Mouse (Mus musculus) spleen, adult 2 months (tissue): ENCODE results near the gene Chn2. TPM values are rescaled to one million over a fixed set of nuclear protein-coding genes. Genes with fewer than 3 reads are reported as not detected.

Source experiments
- DNase-seq, 2 experiments: peaks; one replicate each; pipeline versions ENCODE4 v3.0.0 to v3.0.0-alpha.2; 2012 to 2021; ENCODE audit warnings: low spot score in 2 of 2, low read depth in 1 of 2
- H3K27ac ChIP-seq: fragments of 200-500 bp; 2 replicates; pipeline ENCODE4 v1.5.1; 2012; ENCODE audit warnings: low read length, inconsistent platforms; ENCODE audit not compliant: insufficient read depth
- H3K27me3 ChIP-seq: fragments of 200-500 bp; 2 replicates; pipeline ENCODE4 v1.6.1; 2012; ENCODE audit warnings: mild to moderate bottlenecking, moderate library complexity, low read length, inconsistent platforms; ENCODE audit not compliant: control insufficient read depth, insufficient read depth
- H3K36me3 ChIP-seq: fragments of 200-500 bp; 2 replicates; pipeline ENCODE4 v1.6.1; 2012; ENCODE audit warnings: mild to moderate bottlenecking, low read length, inconsistent platforms; ENCODE audit not compliant: control insufficient read depth, insufficient read depth
- H3K4me1 ChIP-seq: fragments of 200-500 bp; 2 replicates; pipeline ENCODE4 v1.6.1; 2011; ENCODE audit warnings: inconsistent platforms; ENCODE audit not compliant: control insufficient read depth, insufficient read depth, insufficient read length
- H3K4me3 ChIP-seq: fragments of 200-500 bp; 2 replicates; pipeline ENCODE4 v1.5.1; 2011; ENCODE audit warnings: mild to moderate bottlenecking, inconsistent platforms; ENCODE audit not compliant: insufficient read depth, insufficient read length; ENCODE audit errors: extremely low read depth
- CTCF ChIP-seq: fragments of 200-500 bp; IDR thresholded peaks from 2 replicates; pipeline ENCODE4 v1.5.1; 2011; ENCODE audit warnings: mild to moderate bottlenecking, inconsistent platforms; ENCODE audit not compliant: insufficient read depth, insufficient read length, insufficient replicate concordance; ENCODE audit errors: extremely low read depth
- POLR2A ChIP-seq: fragments of 200-500 bp; IDR thresholded peaks from 2 replicates; pipeline ENCODE4 v1.6.1; 2011; ENCODE audit warnings: low read depth, low read length, inconsistent platforms
- WGBS: fragments of 180-500 bp; shearing (Covaris S2); methylation state at CpG from one replicate; pipeline ENCODE4 v1.1.7; 2018; 5-methylcytosine and 5-hydroxymethylcytosine counted together
- polyA plus RNA-seq: library from polyadenylated mRNA; depleted of rRNA; stranded (reverse); fragments of >200 nt; gene quantifications from 2 replicates; pipeline ENCODE4 v1.2.3, GENCODE M21; 2012

Chn2 gene
- polyA plus RNA-seq, 1 experiment, result 8.4 TPM

DNA sequence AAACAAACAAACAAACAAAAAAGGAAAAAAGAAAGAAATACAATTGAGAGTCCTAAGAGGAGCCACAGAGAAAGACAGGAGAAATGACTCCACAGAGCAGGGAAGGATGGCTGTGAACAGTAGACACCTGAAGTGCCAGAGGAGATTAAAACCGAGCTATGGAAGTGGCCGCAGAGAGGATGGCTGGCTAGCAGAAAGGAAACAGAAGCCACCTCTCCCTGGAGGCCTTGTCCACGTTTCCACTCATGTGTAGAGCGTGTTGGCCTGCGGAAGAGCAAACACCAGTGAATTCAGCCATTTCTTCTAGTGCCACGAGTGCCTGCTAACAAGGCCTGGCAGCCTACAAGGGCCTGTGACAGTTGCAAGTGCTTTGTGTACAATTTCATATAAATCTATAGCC lies 75.1 kb downstream of the Chn2 start:
- no peak for DNase-seq
- Histone ChIP-seq H3K4me1 (peaks cover 16% of the 10 kb centered on the region; the same call in 1 of the 2 replicates), H3K27ac (no peak overlapping the region), H3K4me3 (no peak overlapping the region), H3K27me3 (no peaks in the 10 kb centered on the region), H3K36me3 (no peaks in the 10 kb centered on the region)
- 80% methylated on average over 6 of the region's 6 CpGs for WGBS
- TF ChIP-seq CTCF (no peak), POLR2A (no peak)

DNA sequence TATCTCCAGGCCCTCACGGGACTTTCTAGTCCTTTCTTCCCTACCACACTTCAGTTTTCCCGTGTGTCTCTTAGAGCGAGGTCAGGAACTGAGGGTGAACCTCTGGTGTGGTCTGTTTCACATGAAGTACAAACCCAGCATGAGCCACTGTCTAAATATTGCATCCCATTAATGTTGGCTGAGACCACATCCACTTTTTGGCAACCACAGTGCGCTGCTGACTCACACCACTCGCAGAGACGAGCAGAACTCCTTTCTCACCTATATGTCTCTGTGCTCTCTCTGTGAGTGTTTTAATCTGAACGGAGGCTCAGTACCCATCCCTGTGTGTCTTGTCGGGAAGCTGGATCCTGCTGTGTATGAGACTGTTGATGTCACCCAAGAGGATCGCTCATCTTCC lies 76.9 kb downstream of the Chn2 start:
- H3K36me3 ChIP-seq, result no peaks in the 10 kb centered on the region
- peak overlapping the region; percentile 79 for H3K27ac ChIP-seq
- WGBS, result 41% methylated on average over 9 of the region's 9 CpGs
- no peaks in the 10 kb centered on the region for H3K27me3 ChIP-seq
- peaks cover 20% of the 10 kb centered on the region; the same call in 1 of the 2 replicates for H3K4me1 ChIP-seq
- no peak overlapping the region for H3K4me3 ChIP-seq
- no peak for DNase-seq
- no peak for TF ChIP-seq POLR2A
- no peak for TF ChIP-seq CTCF

DNA sequence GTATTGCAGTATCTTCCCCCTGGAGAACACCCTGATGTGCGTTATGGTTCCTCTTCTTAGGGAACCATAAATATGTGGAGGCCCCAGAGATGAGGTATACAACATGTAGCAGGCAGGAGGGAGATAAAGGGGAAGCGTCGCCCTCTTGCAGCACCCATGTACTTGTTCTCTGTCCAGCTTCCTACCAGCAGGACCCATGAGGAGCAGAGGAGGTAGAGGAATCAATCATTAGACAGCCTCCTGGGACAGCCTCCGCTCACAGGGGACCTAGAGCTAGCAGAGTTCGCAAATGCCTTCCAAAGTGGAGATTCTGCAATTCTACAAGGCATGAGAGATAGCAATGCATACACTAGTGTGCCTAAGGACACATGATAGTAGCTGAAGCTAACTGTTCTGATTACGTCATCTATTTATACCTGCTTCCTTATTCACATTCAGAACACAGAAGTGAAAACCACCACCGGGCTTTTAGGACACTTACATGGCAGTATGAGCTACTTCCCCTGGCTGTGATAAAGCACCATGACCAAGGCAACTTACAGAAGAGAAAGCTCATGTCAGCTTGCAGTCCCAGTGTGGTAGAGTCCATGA lies 77.7 kb downstream of the Chn2 start:
- peak overlapping the region; percentile 79 for H3K27ac ChIP-seq
- H3K27me3 ChIP-seq, result no peaks in the 10 kb centered on the region
- H3K36me3 ChIP-seq, result no peaks in the 10 kb centered on the region
- DNase-seq, result peak; percentile 51 to 79
- H3K4me3 ChIP-seq, result no peak overlapping the region
- peaks cover 20% of the 10 kb centered on the region; the same call in 1 of the 2 replicates for H3K4me1 ChIP-seq
- TF ChIP-seq POLR2A, result no peak
- no peak for TF ChIP-seq CTCF
- 34% methylated on average over 7 of the region's 7 CpGs for WGBS

DNA sequence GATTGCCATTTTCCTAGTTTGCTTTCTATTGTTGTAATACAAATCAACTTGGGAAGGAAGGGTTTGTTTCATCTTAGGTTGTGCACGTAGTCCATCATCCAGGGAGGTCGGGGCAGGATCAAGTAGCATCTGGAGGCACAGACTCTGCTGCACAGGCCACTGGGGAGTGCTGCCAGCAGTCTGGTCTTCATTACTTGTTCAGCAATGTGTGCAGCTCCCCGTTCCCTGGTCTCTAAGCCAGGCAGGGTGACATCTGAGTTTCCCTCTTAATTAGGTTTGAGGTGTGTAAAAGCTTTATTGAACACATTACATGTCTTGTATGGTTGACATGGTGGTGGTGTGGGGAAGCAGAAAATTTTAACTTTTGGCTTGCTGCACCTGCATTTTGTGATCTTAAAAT lies 79.0 kb downstream of the Chn2 start:
- H3K27ac ChIP-seq, result no peak overlapping the region
- H3K4me1 ChIP-seq, result peaks cover 20% of the 10 kb centered on the region; the same call in 1 of the 2 replicates
- TF ChIP-seq CTCF (no peak), POLR2A (no peak)
- no peaks in the 10 kb centered on the region for H3K36me3 ChIP-seq
- WGBS, result 89% methylated on average over 3 of the region's 3 CpGs
- no peak for DNase-seq
- H3K4me3 ChIP-seq, result no peak overlapping the region
- no peaks in the 10 kb centered on the region for H3K27me3 ChIP-seq

DNA sequence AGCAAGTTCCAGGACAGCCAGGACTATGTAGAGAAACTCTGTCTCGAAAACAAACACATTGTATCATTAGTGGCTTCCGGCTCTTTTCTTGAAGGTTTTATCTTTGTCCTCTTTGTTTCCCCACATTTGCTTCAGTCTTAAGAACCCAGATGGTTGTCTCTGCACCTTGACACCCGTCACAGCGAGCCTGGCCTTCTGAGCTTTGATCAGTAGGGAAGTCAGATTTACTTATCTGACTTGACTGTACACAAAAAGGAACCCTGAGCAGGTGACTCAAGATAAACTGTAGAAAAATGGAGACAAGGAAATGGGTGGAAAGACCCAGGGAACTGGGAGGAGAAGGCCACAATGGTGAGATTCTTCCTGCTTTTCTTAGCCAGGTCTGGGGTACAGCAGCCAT lies 79.5 kb downstream of the Chn2 start:
- H3K27ac ChIP-seq, result peak overlapping the region; percentile 18; the same call in 1 of the 2 replicates
- H3K4me3 ChIP-seq, result no peak overlapping the region
- H3K27me3 ChIP-seq, result no peaks in the 10 kb centered on the region
- 78% methylated on average over 4 of the region's 4 CpGs for WGBS
- no peaks in the 10 kb centered on the region for H3K36me3 ChIP-seq
- peaks cover 20% of the 10 kb centered on the region; the same call in 1 of the 2 replicates for H3K4me1 ChIP-seq
- no peak for DNase-seq
- no peak for TF ChIP-seq CTCF
- TF ChIP-seq POLR2A, result no peak

DNA sequence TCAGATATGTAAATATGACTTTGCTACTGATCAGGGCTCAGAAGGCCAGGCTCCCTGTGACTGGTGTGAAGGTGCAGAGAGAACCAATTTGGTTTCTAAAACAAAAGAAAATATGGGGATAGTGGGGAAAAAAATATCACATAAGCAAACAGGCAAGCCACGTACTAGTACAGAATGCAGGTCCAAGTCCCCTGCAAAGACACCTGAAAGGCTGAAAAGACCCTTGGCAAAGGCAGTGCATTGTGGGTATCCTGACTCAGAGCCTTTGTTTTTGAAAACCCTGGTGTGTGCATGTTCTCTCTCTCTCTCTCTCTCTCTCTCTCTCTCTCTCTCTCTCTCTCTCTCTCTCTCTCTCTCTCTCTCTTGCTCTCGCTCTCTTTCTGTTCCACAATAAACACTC lies 80.1 kb downstream of the Chn2 start:
- Histone ChIP-seq H3K4me1 (peaks cover 20% of the 10 kb centered on the region; the same call in 1 of the 2 replicates), H3K4me3 (no peak overlapping the region), H3K36me3 (no peaks in the 10 kb centered on the region), H3K27me3 (no peaks in the 10 kb centered on the region), H3K27ac (peak overlapping the region; percentile 18; the same call in 1 of the 2 replicates)
- TF ChIP-seq CTCF (no peak), POLR2A (no peak)
- WGBS, result 71% methylated on average over 2 of the region's 2 CpGs
- DNase-seq, result no peak
